Mouse (Mus musculus) embryonic stem cell, embryonic (primary cell): ENCODE measurements around the gene Ankrd11.

Experiments used
- CTCF ChIA-PET, 4 experiments: fragments of 300-600 bp in 2 of 4; fragments of 350-600 bp in 2 of 4; sonication (Branson Sonifier 250); formaldehyde crosslinking; loops; one replicate each; lab custom pipeline; 2022; ENCODE audit warnings: inconsistent platforms in 2 of 4; lab: Charles Lee
- POLR2A ChIA-PET, 4 experiments: fragments of 300-600 bp in 2 of 4; fragments of 350-600 bp in 2 of 4; sonication (Branson Sonifier 250); formaldehyde crosslinking; loops; one replicate each; lab custom pipeline; 2022; ENCODE audit warnings: antibody characterized with exemption in 4 of 4, inconsistent platforms in 1 of 4; lab: Charles Lee

The Ankrd11 gene

DNA sequence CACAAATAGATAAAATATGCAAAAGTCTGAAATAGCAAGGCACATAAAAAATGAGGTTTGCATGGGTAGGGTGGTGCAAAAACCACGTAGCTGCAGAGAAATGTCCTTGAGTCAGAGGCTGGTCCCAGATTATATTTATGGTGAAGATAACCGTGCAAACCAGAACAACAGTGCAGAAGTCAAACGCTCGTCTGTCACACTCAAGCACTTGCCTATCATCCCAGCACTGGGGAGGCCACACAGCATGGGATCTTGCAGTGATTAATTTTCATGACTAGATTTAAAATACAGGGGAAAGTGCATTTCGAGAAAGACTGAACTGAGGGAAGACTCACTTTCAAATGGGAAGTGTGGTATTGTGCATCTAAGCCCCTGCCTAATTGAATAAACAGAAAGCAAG is 48.3 kb downstream of the Ankrd11 start:
- POLR2A ChIA-PET, result interaction anchor here in 2 of 4 experiments (0.7 to 1.6 kb wide), 9 partner anchors 8 to 87 kb away, joined by 3 to 5 read pairs (median 3); no protein-coding TSS in a partner anchor

DNA sequence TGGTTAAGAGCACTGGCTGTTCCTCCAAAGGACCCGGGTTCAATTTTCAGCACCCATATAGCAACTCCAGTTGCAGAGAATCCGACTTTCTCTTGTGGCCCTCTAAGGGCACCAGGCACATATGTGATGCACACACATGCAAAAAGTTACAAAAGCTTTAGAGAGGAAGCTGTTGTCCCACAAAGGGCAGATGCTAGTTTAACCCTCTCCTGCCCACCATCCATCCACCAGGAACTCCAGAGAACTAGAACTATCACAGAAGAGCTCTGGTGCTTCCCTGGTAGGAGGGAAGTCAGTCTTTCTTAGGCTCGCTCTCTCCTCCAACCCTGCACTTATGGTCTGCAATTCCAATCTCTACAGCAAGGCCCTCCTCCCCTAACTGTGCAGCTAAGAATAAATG is 49.0 kb downstream of the Ankrd11 start:
- POLR2A ChIA-PET, result interaction anchor here in 2 of 4 experiments (0.7 to 4.7 kb wide), 13 partner anchors 9 to 86 kb away, joined by 3 to 42 read pairs (median 3); no protein-coding TSS in a partner anchor

More for the DNA sequence above, 48.3 kb downstream of the Ankrd11 start:
- CTCF ChIA-PET, result no interaction called here

DNA sequence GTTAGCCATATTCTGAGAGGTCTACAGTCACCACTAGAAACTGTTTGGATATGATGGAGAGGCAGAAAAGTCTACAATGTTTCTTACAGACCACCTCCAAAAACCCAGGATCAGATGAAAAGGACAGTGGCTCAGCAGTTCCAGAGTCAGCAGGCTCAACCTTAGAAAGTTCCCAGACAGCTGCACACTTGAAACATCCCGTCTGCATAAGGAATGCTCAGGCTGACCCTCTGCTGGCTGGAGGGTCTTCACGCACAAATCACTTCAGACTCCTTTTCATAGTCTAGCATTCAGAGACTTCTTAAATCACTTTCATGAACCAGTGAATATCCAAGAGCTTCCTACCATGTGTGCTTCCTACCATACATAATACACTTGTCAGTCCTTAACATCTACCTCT is 49.8 kb downstream of the Ankrd11 start:
- POLR2A ChIA-PET, result interaction anchor here in 3 of 4 experiments (0.5 to 4.7 kb wide), 14 partner anchors 8 to 86 kb away, joined by 3 to 42 read pairs (median 4); partner anchors contain the start of gene Ankrd11 (in 1 of the 3)
- CTCF ChIA-PET, result no interaction called here

More for the DNA sequence above, 49.0 kb downstream of the Ankrd11 start:
- CTCF ChIA-PET, result no interaction called here

DNA sequence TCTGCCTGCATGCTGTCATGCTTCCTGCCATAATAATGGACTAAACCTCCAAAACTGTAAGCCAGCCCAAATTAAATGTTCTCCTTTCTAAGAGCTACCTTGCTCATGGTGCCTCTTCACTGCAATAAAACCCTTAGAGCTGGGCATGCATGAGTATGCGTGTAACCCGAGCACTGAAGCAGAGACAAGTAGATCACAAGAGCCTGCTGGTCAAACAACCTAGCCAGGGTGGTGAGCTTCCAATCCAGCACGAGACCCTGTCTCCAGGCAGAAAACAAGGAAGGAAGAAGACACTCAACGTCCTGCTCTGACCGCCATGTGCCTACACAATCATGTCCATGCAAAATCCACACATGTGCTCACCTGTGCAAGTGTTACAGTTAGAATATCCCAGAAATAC is 50.7 kb downstream of the Ankrd11 start:
- ChIA-PET POLR2A (interaction anchor here in 3 of 4 experiments (0.7 to 4.7 kb wide), 13 partner anchors 9 to 54 kb away, joined by 3 to 42 read pairs (median 4); partner anchors contain the start of gene Ankrd11 (in 1 of the 3)), CTCF (interaction anchor here in 2 of 4 experiments (0.7 to 1.0 kb wide), 2 partner anchors 21 to 125 kb away, joined by 3 read pairs; no protein-coding TSS in a partner anchor)

DNA sequence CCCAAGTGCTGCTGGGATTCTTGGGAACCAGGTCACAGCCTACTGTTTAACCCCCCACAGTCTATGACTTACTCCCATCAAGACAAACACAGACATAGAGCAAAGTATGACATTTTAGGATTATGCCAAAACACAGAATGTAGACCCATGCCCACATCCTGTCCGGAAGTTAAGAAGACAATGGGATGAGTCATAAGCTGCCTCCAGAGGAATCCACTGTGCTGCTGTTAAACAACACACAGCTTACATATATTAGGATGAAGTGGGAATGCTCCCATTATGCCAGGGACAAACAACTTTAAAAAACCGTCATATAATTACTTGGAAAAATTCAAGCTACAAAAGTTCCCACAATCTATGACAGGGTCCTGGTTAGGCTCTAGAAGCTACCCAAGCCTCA is 52.1 kb downstream of the Ankrd11 start:
- CTCF ChIA-PET, result interaction anchor here in 1 of 4 experiments (0.5 kb wide), 1 partner anchor 333 kb away, joined by 16 read pairs; no protein-coding TSS in a partner anchor
- POLR2A ChIA-PET, result interaction anchor here in 3 of 4 experiments (0.5 to 4.7 kb wide), 17 partner anchors 10 to 353 kb away, joined by 3 to 42 read pairs (median 4); partner anchors contain the start of gene Ankrd11 (in 1 of the 3)

DNA sequence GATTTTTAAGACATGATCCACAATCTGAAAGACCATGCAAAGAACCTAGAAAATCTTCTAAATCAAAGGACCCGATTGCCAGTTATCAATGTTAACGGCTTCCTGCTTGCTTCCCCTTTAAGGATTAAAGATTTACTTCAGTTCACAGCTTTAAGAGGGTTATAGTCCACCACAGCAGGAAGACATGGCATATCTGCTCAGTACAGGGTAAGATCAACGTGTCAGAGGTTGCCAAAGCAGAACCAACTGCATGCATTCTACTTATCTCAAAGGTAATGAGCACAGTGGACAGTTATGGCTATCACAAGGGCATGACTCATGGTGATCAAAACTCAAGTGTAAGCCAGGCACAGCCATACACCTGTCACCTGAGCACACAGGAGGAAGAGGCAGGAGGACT is 53.1 kb downstream of the Ankrd11 start:
- CTCF ChIA-PET, result no interaction called here
- POLR2A ChIA-PET, result interaction anchor here in 2 of 4 experiments (1.1 to 4.7 kb wide), 6 partner anchors 10 to 48 kb away, joined by 3 to 42 read pairs (median 6); no protein-coding TSS in a partner anchor

DNA sequence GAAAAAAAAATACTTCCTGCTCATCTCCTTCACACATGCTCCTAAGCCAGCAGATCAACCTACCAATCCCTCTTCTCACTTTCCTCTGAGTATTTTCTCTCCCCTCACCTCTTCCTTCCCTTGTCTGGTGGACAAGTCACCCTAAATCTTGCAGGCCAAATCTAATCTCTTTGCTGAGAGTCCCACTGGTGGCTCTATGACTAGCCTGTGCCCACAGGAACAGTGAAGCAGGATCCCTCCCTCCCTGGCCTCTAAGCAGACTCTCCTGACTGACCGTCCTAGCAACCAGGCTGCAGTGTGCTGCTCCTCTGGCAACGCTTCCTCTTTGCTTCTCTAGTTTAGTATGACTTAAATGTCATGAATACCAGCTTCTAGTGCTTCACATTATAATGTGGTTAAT is 54.8 kb downstream of the Ankrd11 start:
- CTCF ChIA-PET, result no interaction called here
- POLR2A ChIA-PET, result interaction anchor here (0.6 to 5.8 kb wide), 17 partner anchors 9 to 393 kb away, joined by 3 to 32 read pairs (median 4); partner anchors contain the start of gene Ankrd11 (in 2 of the 4)

DNA sequence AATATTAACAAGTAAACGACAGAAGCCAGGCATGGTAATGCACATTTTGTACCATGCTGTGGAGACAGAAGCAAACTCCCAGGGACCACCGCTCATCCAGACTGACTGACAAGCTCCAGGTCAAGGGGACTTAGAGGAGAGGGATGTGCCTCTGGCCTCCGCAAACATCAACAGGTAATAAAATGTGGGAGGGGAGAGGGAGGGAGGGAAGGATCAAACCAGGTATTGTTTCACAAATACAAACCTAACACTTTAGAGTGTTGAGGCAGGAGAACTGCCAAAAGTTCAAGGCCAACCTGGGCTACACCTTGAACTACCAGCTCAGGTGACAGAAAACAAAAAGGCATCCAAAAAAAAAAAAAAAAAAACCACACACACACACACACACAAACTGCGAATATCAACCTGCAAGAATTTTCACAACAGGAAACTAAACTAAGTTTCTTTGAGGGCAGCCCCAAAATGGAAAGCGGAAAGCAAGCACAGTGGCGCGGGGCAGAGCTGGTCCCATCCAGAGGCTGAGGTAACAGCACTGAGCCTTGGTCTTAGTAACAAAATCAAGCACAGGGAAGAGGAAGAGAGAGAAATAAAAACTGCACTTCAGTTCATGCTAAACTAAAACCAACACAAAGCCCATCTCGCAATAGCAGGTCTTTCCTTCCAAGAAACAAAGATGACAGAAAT is 55.4 kb downstream of the Ankrd11 start:
- POLR2A ChIA-PET, result interaction anchor here (0.6 to 5.8 kb wide), 27 partner anchors 9 to 392 kb away, joined by 3 to 32 read pairs (median 4); partner anchors contain the start of gene Ankrd11 (in 2 of the 4)
- CTCF ChIA-PET, result interaction anchor here in 2 of 4 experiments (0.6 to 1.0 kb wide), 4 partner anchors 43 to 147 kb away, joined by 3 to 11 read pairs (median 4); no protein-coding TSS in a partner anchor

DNA sequence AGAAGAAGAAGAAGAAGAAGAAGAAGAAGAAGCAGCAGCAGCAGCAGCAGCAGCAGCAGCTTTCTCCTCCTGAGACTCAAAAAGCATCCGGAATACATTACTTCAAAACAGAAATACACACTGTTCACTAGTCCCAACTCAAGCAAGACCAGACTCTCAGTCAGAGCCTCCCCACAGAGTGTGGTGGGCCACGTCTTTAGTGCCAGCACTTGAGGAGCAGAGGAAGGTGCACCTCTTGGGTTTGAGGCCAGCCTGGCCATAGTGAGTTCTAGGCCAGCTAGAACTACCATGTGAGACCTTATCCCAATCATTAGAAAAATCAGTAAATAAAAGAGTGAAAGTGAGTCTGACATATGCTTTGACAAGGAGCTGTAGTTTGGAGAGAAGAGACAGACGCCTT is 57.9 kb downstream of the Ankrd11 start:
- POLR2A ChIA-PET, result interaction anchor here (0.7 to 5.8 kb wide), 21 partner anchors 9 to 111 kb away, joined by 3 to 32 read pairs (median 4); partner anchors contain the start of gene Ankrd11 (in 2 of the 4)
- CTCF ChIA-PET, result interaction anchor here in 2 of 4 experiments (0.8 to 0.9 kb wide), 2 partner anchors 33 to 77 kb away, joined by 3 read pairs; no protein-coding TSS in a partner anchor

DNA sequence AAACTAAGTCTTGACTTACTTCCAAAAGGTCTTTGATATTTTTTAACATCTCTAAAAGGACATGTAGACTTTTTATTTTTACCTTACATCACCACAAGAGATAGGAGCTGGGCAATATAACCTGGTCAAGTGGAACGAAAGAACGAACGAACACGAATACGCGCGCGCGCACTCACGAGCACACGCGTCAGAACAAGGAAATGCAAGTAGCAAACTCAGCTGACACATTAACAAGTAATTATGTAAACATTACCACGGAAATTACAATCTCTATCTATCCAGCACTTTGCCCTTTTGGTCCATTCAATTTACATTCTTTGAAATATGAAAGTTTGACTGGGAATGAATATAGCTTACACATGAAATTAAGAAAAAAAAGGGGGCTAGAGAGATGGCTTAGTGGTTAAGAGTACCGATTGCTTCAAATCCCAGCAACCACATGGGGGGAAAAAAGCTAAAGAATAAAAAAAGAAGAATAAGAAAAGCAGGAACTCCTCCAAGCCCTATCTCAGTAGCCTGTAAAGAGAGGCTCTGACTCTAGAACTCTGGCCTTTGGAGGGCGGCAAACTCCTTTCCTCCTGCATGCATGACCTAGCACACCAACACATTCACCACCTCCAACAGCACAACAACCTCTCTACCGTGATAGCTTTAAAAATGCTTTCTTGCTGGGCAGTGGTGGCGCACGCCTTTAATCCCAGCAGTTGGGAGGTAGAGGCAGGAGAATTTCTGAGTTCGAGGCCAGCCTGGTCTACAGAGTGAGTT is 58.7 kb downstream of the Ankrd11 start:
- POLR2A ChIA-PET, result interaction anchor here in 3 of 4 experiments (0.6 to 5.8 kb wide), 17 partner anchors 9 to 96 kb away, joined by 3 to 32 read pairs (median 4); partner anchors contain the start of gene Ankrd11 (in 2 of the 3)
- CTCF ChIA-PET, result interaction anchor here in 2 of 4 experiments (0.6 kb wide), 2 partner anchors 20 to 421 kb away, joined by 5 to 10 read pairs; no protein-coding TSS in a partner anchor

DNA sequence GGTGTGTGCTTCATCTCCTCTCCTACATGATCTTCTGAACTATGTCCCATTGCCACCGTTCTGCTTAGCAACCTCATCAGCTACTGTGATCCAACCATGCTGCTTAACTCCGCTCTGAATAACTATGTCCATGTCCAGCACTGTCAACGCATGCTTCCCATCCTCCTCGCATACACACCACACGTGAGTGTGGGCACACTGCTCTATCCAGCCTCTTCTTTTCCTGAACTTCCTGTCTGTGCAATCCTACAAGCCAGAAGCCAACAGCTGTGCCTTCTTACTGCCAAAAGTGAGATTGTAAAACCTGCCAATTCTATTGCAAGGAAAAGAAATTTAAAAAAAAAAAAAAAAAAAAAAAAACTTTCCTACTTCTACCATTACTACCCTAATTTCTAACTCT is 60.4 kb downstream of the Ankrd11 start:
- POLR2A ChIA-PET, result interaction anchor here in 3 of 4 experiments (0.7 to 1.3 kb wide), 8 partner anchors 9 to 406 kb away, joined by 3 to 7 read pairs (median 4); no protein-coding TSS in a partner anchor
- CTCF ChIA-PET, result interaction anchor here in 1 of 4 experiments (0.6 kb wide), 2 partner anchors 34 to 70 kb away, joined by 3 to 4 read pairs; no protein-coding TSS in a partner anchor

DNA sequence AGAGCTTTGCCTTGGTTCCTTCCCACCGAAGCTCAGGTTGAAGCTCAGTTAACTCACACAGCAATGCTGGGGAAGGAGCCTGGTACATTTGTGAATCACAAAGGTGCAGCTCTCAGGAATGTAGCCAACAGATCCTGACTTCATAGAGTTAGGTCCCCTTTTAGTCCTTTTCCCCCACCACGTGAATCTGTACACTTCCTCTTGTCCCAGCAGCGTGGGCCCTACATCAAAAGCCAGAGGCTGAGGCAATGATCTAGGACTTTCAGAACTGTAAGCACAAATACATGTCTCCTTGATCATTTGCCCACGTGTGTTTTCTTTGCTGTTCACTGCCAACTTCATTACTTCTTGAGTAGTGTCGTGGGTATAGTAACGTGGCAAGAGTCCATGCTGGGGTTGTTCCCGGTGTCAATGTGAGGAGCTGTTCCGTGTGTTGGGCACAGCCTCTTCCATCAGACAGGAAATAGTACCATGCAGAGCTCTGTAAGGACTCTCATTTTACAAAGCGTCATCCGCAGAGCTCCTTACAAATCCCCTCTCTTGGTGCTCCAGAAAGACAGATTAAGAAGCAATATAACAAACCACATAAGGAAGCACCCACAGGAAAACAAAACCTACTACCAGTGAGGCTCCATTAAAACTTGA is 62.1 kb downstream of the Ankrd11 start:
- ChIA-PET CTCF (interaction anchor here in 1 of 4 experiments (0.7 kb wide), 1 partner anchor 73 kb away, joined by 3 read pairs; no protein-coding TSS in a partner anchor), POLR2A (interaction anchor here in 3 of 4 experiments (0.5 to 3.7 kb wide), 34 partner anchors 9 to 1887 kb away, joined by 3 to 42 read pairs (median 4); partner anchors contain the start of gene Ankrd11 (in 2 of the 3))

DNA sequence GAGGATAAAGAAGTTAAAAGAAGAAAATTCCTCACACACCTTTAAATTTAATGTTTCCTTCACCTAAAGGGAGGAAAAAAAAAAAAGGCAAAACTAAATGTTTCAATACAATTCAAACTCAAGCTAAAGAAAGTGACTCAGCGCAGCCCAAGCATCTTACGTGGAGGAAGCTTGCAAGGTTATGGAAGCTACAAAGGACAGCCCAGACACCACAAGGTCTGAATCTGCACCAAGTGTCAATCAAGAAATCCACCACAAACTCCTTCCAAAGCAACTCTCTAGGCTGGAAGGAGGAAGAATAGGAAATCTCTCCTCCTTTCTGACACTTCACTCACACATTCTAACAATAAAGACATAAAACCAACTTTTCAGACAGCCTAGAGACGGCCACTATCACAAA is 62.7 kb downstream of the Ankrd11 start:
- CTCF ChIA-PET, result interaction anchor here in 1 of 4 experiments (0.7 kb wide), 1 partner anchor 73 kb away, joined by 3 read pairs; no protein-coding TSS in a partner anchor

DNA sequence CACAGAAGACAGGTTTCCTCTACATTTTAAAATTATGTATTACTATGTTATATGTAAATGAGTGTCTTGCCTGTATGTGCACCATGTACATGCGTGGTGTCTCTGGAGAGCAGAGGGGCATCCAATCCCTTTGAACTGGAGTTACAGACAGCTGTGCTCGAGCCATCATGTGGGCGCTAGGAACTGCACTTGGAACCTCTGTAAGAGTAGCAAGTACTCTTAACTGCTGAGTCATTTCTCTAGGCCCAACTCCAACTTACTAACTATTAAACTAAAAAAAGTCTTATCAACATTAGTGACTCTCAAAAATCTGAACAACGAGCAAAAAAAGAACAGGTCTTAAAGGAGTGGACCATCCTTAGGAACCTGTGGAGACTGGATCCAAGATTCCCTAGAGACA is 66.0 kb downstream of the Ankrd11 start:
- CTCF ChIA-PET, result no interaction called here
- POLR2A ChIA-PET, result interaction anchor here in 2 of 4 experiments (0.6 to 1.6 kb wide), 4 partner anchors 17 to 69 kb away, joined by 3 to 6 read pairs (median 4); no protein-coding TSS in a partner anchor

More for the DNA sequence above, 62.7 kb downstream of the Ankrd11 start:
- POLR2A ChIA-PET, result interaction anchor here in 3 of 4 experiments (0.6 to 3.7 kb wide), 28 partner anchors 10 to 1887 kb away, joined by 3 to 42 read pairs (median 6); partner anchors contain the start of gene Ankrd11 (in 2 of the 3)

DNA sequence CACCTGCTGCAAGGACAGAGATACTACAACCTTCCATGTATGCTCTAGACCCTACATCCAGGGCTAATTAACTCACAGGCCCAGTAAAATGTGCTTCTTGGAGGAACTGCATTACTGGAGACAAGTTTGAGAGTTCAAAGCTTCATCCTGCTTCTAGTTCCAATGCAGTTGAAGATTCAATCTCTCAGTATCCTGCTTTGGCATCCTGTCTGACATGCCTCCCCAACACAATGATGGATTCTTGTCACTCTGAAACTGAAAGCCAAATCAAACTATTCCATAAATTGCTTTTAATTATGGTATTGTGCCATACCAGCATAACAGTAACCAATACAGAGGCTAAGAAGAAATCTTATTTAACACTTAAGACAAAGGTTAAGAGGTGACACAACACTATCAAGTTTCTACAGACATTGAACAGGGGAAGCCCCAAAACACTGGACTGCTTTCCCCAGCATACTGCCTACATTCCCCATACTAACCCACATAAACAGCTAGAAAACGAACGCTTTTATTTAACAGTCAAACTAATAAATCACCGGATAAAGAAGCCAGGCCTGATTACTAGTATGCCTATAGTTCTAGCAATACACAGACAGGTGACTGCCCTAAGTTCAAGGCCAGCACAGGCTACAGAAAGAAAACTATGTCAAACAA is 72.0 kb downstream of the Ankrd11 start:
- CTCF ChIA-PET, result interaction anchor here in 1 of 4 experiments (0.6 kb wide), 1 partner anchor 60 kb away, joined by 3 read pairs; no protein-coding TSS in a partner anchor
- POLR2A ChIA-PET, result interaction anchor here in 2 of 4 experiments (0.9 to 2.3 kb wide), 9 partner anchors 9 to 75 kb away, joined by 3 to 11 read pairs (median 6); partner anchors contain the start of gene Ankrd11 (in 1 of the 2)

DNA sequence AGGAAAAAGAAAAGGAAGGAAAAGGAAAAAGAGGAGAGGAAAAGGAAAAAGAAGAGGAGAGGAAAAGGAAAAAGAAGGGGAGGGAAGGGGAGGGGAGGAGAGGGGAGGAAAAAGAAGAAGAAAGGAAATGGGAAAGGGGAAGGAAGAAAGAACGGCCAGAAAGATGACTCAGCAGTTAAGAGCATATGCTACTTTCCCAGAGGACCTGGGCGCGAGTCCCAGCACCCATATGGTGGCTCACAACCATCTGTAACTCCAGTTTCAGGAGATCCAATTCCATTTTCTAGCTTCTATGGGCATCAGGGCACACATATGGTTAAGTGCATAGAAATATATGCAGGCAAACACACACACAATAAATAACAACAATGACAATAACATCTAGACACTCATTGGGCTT is 73.9 kb downstream of the Ankrd11 start:
- CTCF ChIA-PET, result interaction anchor here in 1 of 4 experiments (0.6 to 1.3 kb wide), 2 partner anchors 26 to 455 kb away, joined by 3 to 7 read pairs; no protein-coding TSS in a partner anchor
- POLR2A ChIA-PET, result interaction anchor here in 2 of 4 experiments (1.0 to 2.3 kb wide), 7 partner anchors 10 to 33 kb away, joined by 3 to 11 read pairs (median 3); no protein-coding TSS in a partner anchor
